Comparison of ENCODE assay signal across 24 mouse cellular contexts in genomic region chr10:24712901-24713300, GRCm38 (mm10). TPM values are rescaled to one million over a fixed set of nuclear protein-coding genes. Genes with fewer than 3 reads are reported as not detected.
DNase-seq lines count a peak whose midpoint lies in the region; ATAC-seq lines count a peak whose summit lies in the region.
"Had no signal": no experiment of that assay in that cellular context is flagged by ENCODE, and none has a peak within 500 bp of the region (broad histone marks: within the 10 kb centered on the region; RNA-seq: fewer than 3 reads in every experiment).

No protein-coding gene starts in this region.

- no peak for ATAC-seq in forebrain, embryonic 13.5 days
- ATAC-seq in forebrain, embryonic 15.5 days (replicated peaks) = no peak
- no peak for ATAC-seq in intestine, embryonic 15.5 days
- ATAC-seq in intestine, embryonic 16.5 days = no peak
- no peak for ATAC-seq in liver, embryonic 13.5 days (ENCODE audit: low read depth)

- no peaks in the 10 kb centered on the region for H3K9me3 ChIP-seq in forebrain, embryonic 13.5 days (replicated peaks)
- no peaks in the 10 kb centered on the region for H3K9me3 ChIP-seq in forebrain, embryonic 15.5 days
- no peaks in the 10 kb centered on the region for H3K9me3 ChIP-seq in intestine, embryonic 15.5 days
- no peaks in the 10 kb centered on the region for H3K9me3 ChIP-seq in intestine, embryonic 16.5 days (ENCODE audit: control insufficient read depth, low read length)
- H3K9me3 ChIP-seq in liver, embryonic 13.5 days (replicated peaks) = no peaks in the 10 kb centered on the region
- H3K9me3 ChIP-seq: hindbrain, embryonic 15.5 days; limb, embryonic 10.5 days; limb, embryonic 15.5 days; midbrain, embryonic 15.5 days; stomach, embryonic 15.5 days had no signal

- no peaks in the 10 kb centered on the region for H3K36me3 ChIP-seq in forebrain, embryonic 13.5 days (ENCODE audit: poor library complexity, severe bottlenecking)
- no peaks in the 10 kb centered on the region for H3K36me3 ChIP-seq in forebrain, embryonic 15.5 days
- H3K36me3 ChIP-seq in intestine, embryonic 15.5 days = no peaks in the 10 kb centered on the region
- H3K36me3 ChIP-seq in intestine, embryonic 16.5 days (ENCODE audit: control insufficient read depth, insufficient read depth, low read length) = no peaks in the 10 kb centered on the region
- H3K36me3 ChIP-seq in liver, embryonic 13.5 days = no peaks in the 10 kb centered on the region
- H3K36me3 ChIP-seq: hindbrain, embryonic 15.5 days; limb, embryonic 10.5 days; limb, embryonic 15.5 days; midbrain, embryonic 15.5 days; stomach, embryonic 15.5 days had no signal

- H3K27me3 ChIP-seq in forebrain, embryonic 13.5 days = peaks cover 18% of the 10 kb centered on the region
- peaks cover 8% of the 10 kb centered on the region; the same call in 1 of the 2 replicates for H3K27me3 ChIP-seq in forebrain, embryonic 15.5 days
- H3K27me3 ChIP-seq in intestine, embryonic 15.5 days (replicated peaks) = no peaks in the 10 kb centered on the region
- H3K27me3 ChIP-seq in intestine, embryonic 16.5 days (replicated peaks; ENCODE audit: control insufficient read depth, insufficient read depth, low read length) = no peaks in the 10 kb centered on the region
- peaks cover 16% of the 10 kb centered on the region for H3K27me3 ChIP-seq in liver, embryonic 13.5 days
- H3K27me3 ChIP-seq: limb, embryonic 15.5 days; stomach, embryonic 15.5 days had no signal

- 0 out of 2 replicates have a peak overlapping the region, but pooled peaks have one; percentile 100 for H3K4me2 ChIP-seq in forebrain, embryonic 13.5 days
- H3K4me2 ChIP-seq in forebrain, embryonic 15.5 days (replicated peaks) = no peak overlapping the region
- H3K4me2 ChIP-seq in intestine, embryonic 15.5 days (replicated peaks) = 0 out of 2 replicates have a peak overlapping the region, but pooled peaks have one; percentile 92
- no peak overlapping the region for H3K4me2 ChIP-seq in intestine, embryonic 16.5 days (ENCODE audit: low read depth, low read length)
- H3K4me2 ChIP-seq in liver, embryonic 13.5 days = peak overlapping the region; percentile 84; the same call in 1 of the 2 replicates

- H3K27ac ChIP-seq in forebrain, embryonic 13.5 days = no peak overlapping the region
- H3K27ac ChIP-seq in forebrain, embryonic 15.5 days (replicated peaks) = no peak overlapping the region
- H3K27ac ChIP-seq in intestine, embryonic 15.5 days = no peak overlapping the region
- H3K27ac ChIP-seq in intestine, embryonic 16.5 days (ENCODE audit: low read length) = no peak overlapping the region
- no peak overlapping the region for H3K27ac ChIP-seq in liver, embryonic 13.5 days
- H3K27ac ChIP-seq: hindbrain, embryonic 15.5 days; midbrain, embryonic 15.5 days; stomach, embryonic 15.5 days had no signal

- peak; percentile 73 for DNase-seq in A20 (ENCODE audit: low read depth, low spot score)
- no peak for DNase-seq in liver, embryonic 13.5 days
- DNase-seq in testis, postnatal 14 days (ENCODE audit: low spot score) = no peak
- DNase-seq in layer of hippocampus, postnatal 36 days = no peak
- DNase-seq: adrenal gland, adult 8-10 months; cerebellum, adult 8-10 months; cerebellum, postnatal 25 days; gastrocnemius, postnatal 10 days; heart, postnatal 4 days; kidney, postnatal 10 days; lung, adult 2 months; lung, postnatal 10 days; retina, postnatal 1 day; right cerebral cortex, postnatal 14 days; thymus, postnatal 25 days had no signal

- H3K4me3 ChIP-seq in forebrain, embryonic 13.5 days = no peak overlapping the region
- H3K4me3 ChIP-seq in forebrain, embryonic 15.5 days = no peak overlapping the region
- H3K4me3 ChIP-seq in intestine, embryonic 15.5 days (replicated peaks) = no peak overlapping the region
- H3K4me3 ChIP-seq in intestine, embryonic 16.5 days (ENCODE audit: low read length) = no peak overlapping the region
- H3K4me3 ChIP-seq in liver, embryonic 13.5 days (replicated peaks) = no peak overlapping the region

- H3K4me1 ChIP-seq in forebrain, embryonic 13.5 days = peaks cover 8% of the 10 kb centered on the region
- peaks cover 15% of the 10 kb centered on the region for H3K4me1 ChIP-seq in forebrain, embryonic 15.5 days
- 0 out of 2 replicates have a peak, but pooled peaks cover 9% of the 10 kb centered on the region for H3K4me1 ChIP-seq in intestine, embryonic 15.5 days (replicated peaks)
- H3K4me1 ChIP-seq in intestine, embryonic 16.5 days (ENCODE audit: control insufficient read depth, insufficient read depth, low read length) = peaks cover 3% of the 10 kb centered on the region; the same call in 1 of the 2 replicates
- 0 out of 2 replicates have a peak, but pooled peaks cover 9% of the 10 kb centered on the region for H3K4me1 ChIP-seq in liver, embryonic 13.5 days (replicated peaks)
- H3K4me1 ChIP-seq: stomach, embryonic 15.5 days had no signal

- H3K9ac ChIP-seq in forebrain, embryonic 13.5 days = no peak overlapping the region
- H3K9ac ChIP-seq in forebrain, embryonic 15.5 days (replicated peaks) = no peak overlapping the region
- no peak overlapping the region for H3K9ac ChIP-seq in intestine, embryonic 15.5 days
- H3K9ac ChIP-seq in intestine, embryonic 16.5 days (ENCODE audit: low read depth, low read length) = no peak overlapping the region
- H3K9ac ChIP-seq in liver, embryonic 13.5 days = no peak overlapping the region

- WGBS in forebrain, embryonic 13.5 days = 74% methylated on average over 5 of the region's 5 CpGs
- 77% methylated on average over 5 of the region's 5 CpGs for WGBS in forebrain, embryonic 15.5 days
- 75% methylated on average over 5 of the region's 5 CpGs for WGBS in intestine, embryonic 15.5 days
- 76% methylated on average over 5 of the region's 5 CpGs for WGBS in intestine, embryonic 16.5 days
- 60% methylated on average over 5 of the region's 5 CpGs for WGBS in liver, embryonic 13.5 days (ENCODE audit: insufficient replicate concordance)

RNA-seq across cellular contexts. Expression of gene Enpp1, which starts 0.9 kb away (rescaled TPM):
- 0.76 and 1.00 TPM in 2 replicates for polyA plus RNA-seq in forebrain, embryonic 13.5 days (2015; fragmentation: Nextera tagmentation; extraction: Ambion mirVana)
- 0.91 and 1.8 TPM in 2 replicates for polyA plus RNA-seq in forebrain, embryonic 15.5 days (2015; fragmentation: Nextera tagmentation; extraction: Ambion mirVana)
- 8.2 and 8.7 TPM in 2 replicates for polyA plus RNA-seq in intestine, embryonic 15.5 days (2015; fragmentation: Nextera tagmentation; extraction: Ambion mirVana)
- polyA plus RNA-seq in intestine, embryonic 16.5 days (2015; fragmentation: Nextera tagmentation; extraction: Ambion mirVana) = 10.1 and 11.9 TPM in 2 replicates
- polyA plus RNA-seq in liver, embryonic 13.5 days (2015; fragmentation: Nextera tagmentation; extraction: Ambion mirVana) = 1.6 and 2.0 TPM in 2 replicates
- 1 to 10 TPM; 3.2 to 4.0 TPM for total RNA-seq in layer of hippocampus, postnatal 36 days (2021)

Comparison
In these comparisons a context has a peak if more than half of its experiments do, and no peak if none do; other contexts are left out.
1. H3K4me2 ChIP-seq: peak in forebrain, embryonic 13.5 days (single experiment), intestine, embryonic 15.5 days (single experiment) and liver, embryonic 13.5 days (single experiment); none in forebrain, embryonic 15.5 days (single experiment) and intestine, embryonic 16.5 days (single experiment).